Mouse (Mus musculus) heart, postnatal 36 days (tissue): Measurements from ENCODE around the gene Fam24a. TPM values are rescaled to one million over a fixed set of nuclear protein-coding genes. Genes with fewer than 3 reads are reported as not detected.
A peak's percentile ranks its signal among the peaks of the same experiment; 100 is the strongest.

Experiments used
- DNase-seq, 2 experiments: peaks; one replicate each; pipeline ENCODE4 v3.0.0; 2021 to 2022
- intact Hi-C: fragments of 180-260 bp; cut with DNase I; formaldehyde crosslinking; loops from one replicate; pipeline ENCODE4 v1.15.1; 2025
- total RNA-seq, 2 experiments: library from RNA; stranded (reverse); gene quantifications; 2 replicates each; pipeline ENCODE4 v1.2.3; 2021

Gene Fam24a
- total RNA-seq, result not detected

GRCm38 (mm10) chr7:131333564-131333963, at the start of gene Fam24a:
TSS of gene Fam24a (plus strand) at chr7:131333864.
- intact Hi-C loops, result loop anchor here (10.0 kb wide), 2 partner anchors 149 to 219 kb away; no protein-coding TSS in a partner anchor

GRCm38 (mm10) chr7:131297151-131297550, 36.5 kb upstream of the Fam24a start:
- DNase-seq, result no peak

More at GRCm38 (mm10) chr7:131333564-131333963, at the start of gene Fam24a:
- DNase-seq, result no peak

GRCm38 (mm10) chr7:131303340-131303739, 30.3 kb upstream of the Fam24a start:
- intact Hi-C loops, result no loop called here
- no peak for DNase-seq

More at GRCm38 (mm10) chr7:131297151-131297550, 36.5 kb upstream of the Fam24a start:
- intact Hi-C loops, result no loop called here

DNA sequence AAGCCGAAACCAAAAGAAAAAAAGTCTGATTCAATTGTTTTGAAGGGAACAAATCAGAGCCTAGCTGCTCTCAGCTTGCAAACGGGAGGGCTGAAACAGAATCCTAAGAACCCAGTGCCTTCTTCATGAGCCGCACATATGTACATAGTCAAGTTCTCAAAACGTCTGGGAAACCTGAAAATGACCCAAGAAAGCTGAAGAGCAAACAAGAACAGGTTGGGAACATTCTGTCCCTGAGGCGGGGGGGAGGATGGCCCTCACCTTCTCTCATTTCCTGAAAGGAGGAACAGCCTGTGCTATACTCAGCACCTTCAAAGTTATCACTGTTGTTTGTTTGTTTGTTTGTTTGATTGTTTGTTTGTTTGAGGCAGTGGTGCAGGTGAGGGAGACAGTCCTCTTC, 26.9 kb upstream of the Fam24a start:
- intact Hi-C loops, result no loop called here

GRCm38 (mm10) chr7:131314493-131314892, 19.2 kb upstream of the Fam24a start:
- intact Hi-C loops, result no loop called here
- DNase-seq, result no peak

More for the DNA sequence above, 26.9 kb upstream of the Fam24a start:
- no peak for DNase-seq

DNA sequence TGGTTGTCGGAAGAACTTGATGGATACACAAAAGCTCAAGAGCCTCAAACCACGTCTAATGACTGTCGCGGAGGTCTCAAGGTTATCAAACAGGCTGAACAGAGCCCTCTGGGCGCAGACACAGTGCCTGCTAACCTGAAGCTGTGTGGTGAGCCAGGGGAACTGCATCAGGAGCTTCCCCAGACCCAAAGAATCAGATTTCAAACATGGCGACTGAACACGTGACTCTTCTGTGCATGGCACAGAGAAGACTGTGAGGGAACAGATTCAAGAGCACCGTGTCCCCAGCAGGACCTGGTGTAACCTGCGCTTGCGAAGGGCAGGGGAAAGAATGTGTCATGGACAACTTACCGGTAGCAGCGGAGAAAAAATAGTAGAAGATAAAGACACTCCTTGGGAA, 16.1 kb upstream of the Fam24a start:
- DNase-seq, result no peak
- intact Hi-C loops, result no loop called here

- intact Hi-C loops, result no loop called here
Observed at GRCm38 (mm10) chr7:131318340-131318739, 15.3 kb upstream of the Fam24a start.

GRCm38 (mm10) chr7:131322192-131322591, 11.5 kb upstream of the Fam24a start, which contains the start of gene Cuzd1:
TSS of gene Cuzd1 (minus strand) at chr7:131322292.
- intact Hi-C loops, result no loop called here
- no peak for DNase-seq

More at GRCm38 (mm10) chr7:131318340-131318739, 15.3 kb upstream of the Fam24a start:
- DNase-seq, result no peak

GRCm38 (mm10) chr7:131327054-131327453, 6.6 kb upstream of the Fam24a start:
- intact Hi-C loops, result no loop called here
- DNase-seq, result no peak

DNA sequence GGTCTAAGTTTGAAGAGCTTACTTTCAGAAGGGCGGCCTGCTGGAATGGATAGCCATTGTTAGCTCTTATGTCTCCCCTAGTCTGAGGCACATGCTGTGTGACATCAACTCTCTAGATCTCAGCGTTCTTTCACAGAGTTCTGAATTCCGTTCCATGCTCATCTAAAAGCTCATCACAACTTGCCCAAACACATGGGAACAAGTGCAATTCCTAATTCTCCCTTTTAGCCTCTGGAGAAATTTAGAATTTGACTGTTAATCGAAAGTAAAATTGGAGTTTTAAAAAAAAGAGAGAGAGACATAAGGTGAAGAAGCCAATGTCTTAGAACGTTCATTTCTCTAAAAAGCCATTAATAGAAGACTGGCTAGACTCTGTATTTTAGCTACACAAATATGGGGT, 4.2 kb upstream of the Fam24a start, which contains the start of gene Fam24b:
Gene Fam24b, minus strand, starts transcription at position 101 of the 400 bp plus-strand sequence.
- no peak for DNase-seq
- intact Hi-C loops, result no loop called here

- intact Hi-C loops, result loop anchor here (10.0 kb wide), 2 partner anchors 147 to 217 kb away; no protein-coding TSS in a partner anchor
- DNase-seq, result no peak
Observed at GRCm38 (mm10) chr7:131331688-131332087, 2.0 kb upstream of the Fam24a start.

GRCm38 (mm10) chr7:131337502-131338068, 3.9 kb downstream of the Fam24a start:
- no peak for DNase-seq
- intact Hi-C loops, result loop anchor here (10.0 kb wide), 2 partner anchors 153 to 223 kb away; no protein-coding TSS in a partner anchor

DNA sequence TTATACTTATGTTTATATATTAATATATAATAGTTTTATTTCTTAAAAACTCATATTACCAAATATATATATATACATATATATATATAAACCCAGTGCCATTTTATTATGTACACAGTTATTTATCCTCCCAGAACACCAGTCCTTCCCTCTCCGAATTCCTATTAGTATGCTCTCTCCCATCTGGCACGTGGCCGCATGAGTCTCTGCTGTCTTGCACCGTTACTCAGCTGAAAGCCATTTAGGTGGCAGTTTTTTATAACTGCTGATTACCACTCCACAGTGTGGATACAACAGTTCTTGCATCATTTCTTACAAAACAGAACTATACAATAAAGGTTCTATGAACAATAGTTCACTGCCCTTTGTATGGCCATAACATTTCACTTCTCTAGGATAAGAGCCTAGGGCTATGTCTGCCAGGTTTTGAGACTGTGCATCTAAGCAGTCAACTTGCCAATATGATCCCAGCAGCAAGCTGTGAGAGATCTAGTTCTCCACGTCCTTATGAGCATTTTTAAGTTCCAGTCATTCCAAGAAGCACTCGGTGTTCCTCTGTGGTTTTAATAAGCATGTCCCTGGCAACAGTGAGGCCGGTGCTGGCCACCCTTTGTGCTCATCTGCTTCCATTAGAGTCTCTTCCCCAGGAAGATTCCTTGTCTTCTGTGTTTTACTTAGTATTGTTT, 12.3 kb downstream of the Fam24a start:
- no peak for DNase-seq
- intact Hi-C loops, result no loop called here

- DNase-seq, result no peak
- intact Hi-C loops, result no loop called here
Observed at GRCm38 (mm10) chr7:131356105-131356504, 22.4 kb downstream of the Fam24a start.

DNA sequence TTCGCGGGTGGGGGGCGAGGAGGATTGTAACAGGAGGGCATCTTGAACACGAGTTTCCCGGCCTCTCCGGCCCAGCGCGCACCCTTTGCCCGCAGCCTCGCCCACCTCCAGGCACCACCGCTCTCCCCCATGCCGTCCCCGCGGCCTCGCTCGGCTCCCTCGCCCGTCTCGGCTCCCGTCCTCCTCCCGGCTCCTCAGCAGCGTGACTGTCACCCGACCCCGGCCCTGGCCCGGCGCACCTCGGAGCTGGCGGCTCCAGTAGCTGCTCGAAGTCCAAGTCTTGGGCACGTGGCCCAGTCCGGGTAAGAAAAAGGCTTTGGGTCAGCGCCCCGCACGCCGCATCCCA, 28.6 kb downstream of the Fam24a start:
- no peak for DNase-seq
- intact Hi-C loops, result loop anchor here (2.0 to 5.0 kb wide), 3 partner anchors 49 to 200 kb away; partner anchors contain the start of genes Acadsb, Bub3, Hmx3 and Ikzf5

- peak; percentile 89 to 92 for DNase-seq
- intact Hi-C loops, result loop anchor here (2.0 to 5.0 kb wide), 3 partner anchors 48 to 200 kb away; partner anchors contain the start of genes Acadsb, Bub3, Hmx3 and Ikzf5
Observed at GRCm38 (mm10) chr7:131362615-131363300, 29.1 kb downstream of the Fam24a start, which contains the start of gene 2310057M21Rik. TSS of gene 2310057M21Rik (minus strand) at chr7:131362759.

GRCm38 (mm10) chr7:131364131-131364530, 30.5 kb downstream of the Fam24a start:
- intact Hi-C loops, result loop anchor here (5.0 kb wide), 2 partner anchors 178 to 198 kb away; partner anchors contain the start of genes Bub3 and Hmx3
- DNase-seq, result no peak

DNA sequence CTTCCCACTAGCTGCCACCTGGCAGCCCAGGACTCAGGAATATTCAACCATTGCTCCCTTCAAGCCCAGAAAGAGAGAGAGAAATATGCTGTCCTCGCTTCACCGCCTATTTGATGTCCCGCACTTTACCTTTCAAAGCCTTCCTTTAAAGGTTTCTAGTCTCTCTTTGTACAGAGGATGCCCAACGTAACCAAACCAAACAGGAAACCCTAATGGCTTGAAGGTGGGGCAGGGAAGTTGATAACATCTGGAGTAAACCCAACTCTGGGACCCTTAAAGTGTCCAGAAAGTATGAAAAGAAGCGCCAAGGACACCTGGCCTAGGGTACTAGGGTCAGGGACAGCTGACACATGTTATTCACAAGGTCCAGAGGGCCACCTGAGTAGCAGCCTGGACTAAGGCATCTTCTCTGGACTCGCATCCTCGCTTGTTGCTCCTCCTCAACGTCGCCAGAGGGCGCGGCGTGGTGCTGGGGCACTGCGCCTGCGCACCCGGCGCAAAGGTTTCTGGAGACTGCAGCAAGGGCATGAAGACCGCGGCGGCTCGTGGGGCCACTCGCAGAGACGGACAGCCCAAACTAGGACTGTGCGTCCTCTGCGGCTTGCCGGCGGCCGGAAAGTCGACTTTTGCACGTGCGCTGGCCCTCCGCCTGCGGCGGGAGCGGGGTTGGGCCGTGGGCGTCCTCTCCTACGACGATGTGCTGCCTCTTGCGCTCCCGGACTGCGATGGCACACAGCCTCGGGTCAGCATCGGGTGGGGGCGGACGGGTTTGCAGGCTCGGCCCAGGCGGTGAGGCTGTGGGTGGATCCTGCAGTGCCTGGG, 37.2 kb downstream of the Fam24a start, which contains the start of gene Pstk:
Gene Pstk, plus strand, starts transcription at position 494 of the 822 bp plus-strand sequence.
- intact Hi-C loops, result loop anchor here (5.0 kb wide), 2 partner anchors 181 to 511 kb away; no protein-coding TSS in a partner anchor
- peak; percentile 91 to 94 for DNase-seq

GRCm38 (mm10) chr7:131371470-131371860, 37.8 kb downstream of the Fam24a start:
- intact Hi-C loops, result loop anchor here (5.0 kb wide), 2 partner anchors 181 to 511 kb away; no protein-coding TSS in a partner anchor
- no peak for DNase-seq
